Mouse (Mus musculus) liver, embryonic 14.5 days (tissue): ENCODE results near the gene Map1lc3b.

Experiments
- CTCF ChIP-seq: IDR thresholded peaks from 2 replicates; pipeline ENCODE4 v1.5.1; 2016; ENCODE audit warnings: antibody characterized with exemption, low read depth, control low read depth
- EP300 ChIP-seq: IDR thresholded peaks from 2 replicates; pipeline ENCODE4 v1.6.1; 2016; ENCODE audit warnings: antibody characterized with exemption, low read depth

- TF ChIP-seq CTCF: no peak
- no peak for TF ChIP-seq EP300
Observed at GRCm38 (mm10) chr8:121636180-121636579, 46.0 kb downstream of the Map1lc3b start.
